Mouse (Mus musculus) embryonic facial prominence, embryonic 10.5 days (tissue): Measurements from ENCODE around the gene Btf3l4. TPM values are rescaled to one million over a fixed set of nuclear protein-coding genes. Genes with fewer than 3 reads are reported as not detected.

ENCODE experiments used
- polyA plus RNA-seq: library from polyadenylated mRNA; unstranded; fragments of >200 nt; fragmentation: Nextera tagmentation; extraction: Ambion mirVana; gene quantifications from 2 replicates; pipeline ENCODE4 v1.2.1, GENCODE M21; 2016

The Btf3l4 gene
- polyA plus RNA-seq, 1 experiment from 2014 or later: 220 TPM

Other genes starting within 250 kb of the Btf3l4 start
- gene Cc2d1b, start 213.7 kb downstream of the Btf3l4 start, polyA plus RNA-seq: 31.4 and 34.7 TPM in 2 replicates
- gene 3110021N24Rik, start 114.0 kb downstream of the Btf3l4 start, polyA plus RNA-seq: 1.4 and 2.1 TPM in 2 replicates
- 4.2 and 4.6 TPM in 2 replicates for gene Zfyve9, start 52.8 kb downstream of the Btf3l4 start, polyA plus RNA-seq
- gene Txndc12, start 987 bp upstream of the Btf3l4 start, polyA plus RNA-seq: 92.3 and 92.8 TPM in 2 replicates
- 65.3 and 70.6 TPM in 2 replicates for gene Kti12, start 14.2 kb upstream of the Btf3l4 start, polyA plus RNA-seq
- gene A730015C16Rik, start 15.0 kb upstream of the Btf3l4 start, polyA plus RNA-seq: 1.3 and 1.9 TPM in 2 replicates
- 17.1 and 20.8 TPM in 2 replicates for gene Rab3b, start 45.4 kb upstream of the Btf3l4 start, polyA plus RNA-seq
- 76.7 and 78.6 TPM in 2 replicates for gene Nrd1, start 167.0 kb upstream of the Btf3l4 start, polyA plus RNA-seq